ENCODE assay signal across 8 mouse cellular contexts in the genomic region with DNA sequence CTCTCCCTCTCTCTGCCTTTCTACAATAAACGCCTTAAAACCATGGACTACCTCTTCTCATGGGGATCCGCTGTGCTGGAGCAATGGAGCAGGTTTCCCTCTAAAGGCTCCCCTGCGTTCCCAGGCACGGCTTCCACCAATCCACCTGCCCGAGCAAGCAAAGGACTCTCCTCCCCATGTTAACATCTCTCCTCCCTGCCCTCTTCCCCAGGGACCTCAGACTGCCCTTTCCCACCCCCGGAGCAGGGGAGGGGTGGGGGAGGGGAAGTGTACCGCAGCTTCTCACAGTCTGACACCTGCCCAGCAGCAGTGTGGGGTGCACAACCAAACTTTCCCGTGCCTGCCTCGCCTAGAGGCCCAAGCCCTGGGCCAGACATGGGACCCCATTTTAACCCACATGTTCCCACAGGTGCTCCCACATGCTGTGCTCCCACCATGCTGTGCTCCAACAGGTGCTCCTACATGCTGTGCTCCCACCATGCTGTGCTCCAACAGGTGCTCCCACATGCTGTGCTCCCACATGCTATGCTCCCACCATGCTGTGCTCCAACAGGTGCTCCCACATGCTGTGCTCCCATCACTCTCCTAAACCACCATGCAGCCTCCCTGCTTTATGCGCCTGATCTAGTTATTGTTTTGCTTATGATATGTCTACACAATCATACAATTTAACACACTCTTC. TPM values are rescaled to one million over a fixed set of nuclear protein-coding genes. Genes with fewer than 3 reads are reported as not detected.
A peak's percentile ranks its signal among the peaks of the same experiment; 100 is the strongest.
DNase-seq lines count a peak whose midpoint lies in the region; ATAC-seq and TF ChIP-seq lines count a peak whose summit lies in the region.
"Had no signal": no experiment of that assay in that cellular context is flagged by ENCODE, and none has a peak within 500 bp of the region (broad histone marks: within the 10 kb centered on the region; RNA-seq: fewer than 3 reads in every experiment).

No protein-coding gene starts in this region.

- H3K9me3 ChIP-seq in embryonic facial prominence, embryonic 12.5 days, result no peaks in the 10 kb centered on the region
- H3K9me3 ChIP-seq in hindbrain, embryonic 10.5 days, result no peaks in the 10 kb centered on the region
- no peaks in the 10 kb centered on the region for H3K9me3 ChIP-seq in midbrain, embryonic 15.5 days
- H3K9me3 ChIP-seq in heart, embryonic 12.5 days (replicated peaks), result no peaks in the 10 kb centered on the region

- TF ChIP-seq CTCF in layer of hippocampus, adult 2 months (conservative IDR thresholded peaks at IDR 0.05), result no peak

- H3K9ac ChIP-seq in embryonic facial prominence, embryonic 12.5 days, result no peak overlapping the region
- H3K9ac ChIP-seq in midbrain, embryonic 15.5 days, result peak overlapping the region; percentile 5; the same call in 1 of the 2 replicates
- no peak overlapping the region for H3K9ac ChIP-seq in heart, embryonic 12.5 days

- peaks cover 27% of the 10 kb centered on the region for H3K4me1 ChIP-seq in embryonic facial prominence, embryonic 12.5 days
- peaks cover 42% of the 10 kb centered on the region for H3K4me1 ChIP-seq in hindbrain, embryonic 10.5 days (replicated peaks)
- peaks cover 36% of the 10 kb centered on the region for H3K4me1 ChIP-seq in midbrain, embryonic 15.5 days
- peaks cover 11% of the 10 kb centered on the region for H3K4me1 ChIP-seq in heart, embryonic 12.5 days (replicated peaks)

- DNase-seq in layer of hippocampus, adult 2 months (ENCODE audit: low spot score in 2 of 2), result no peak
- no peak for DNase-seq in layer of hippocampus, adult 9-10 months (ENCODE audit: low spot score)
- no peak for DNase-seq in hindbrain, embryonic 10.5 days (ENCODE audit: low spot score)
- no peak for DNase-seq in layer of hippocampus, adult 9-11 months
- DNase-seq: lung, postnatal 14 days had no signal

- WGBS in embryonic facial prominence, embryonic 12.5 days, result 23% methylated on average over 10 of the region's 10 CpGs
- WGBS in hindbrain, embryonic 10.5 days, result 25% methylated on average over 10 of the region's 10 CpGs
- 15% methylated on average over 10 of the region's 10 CpGs for WGBS in midbrain, embryonic 15.5 days
- WGBS in heart, embryonic 12.5 days, result 29% methylated on average over 10 of the region's 10 CpGs

- no peak overlapping the region for H3K4me3 ChIP-seq in layer of hippocampus, adult 2 months
- no peak overlapping the region for H3K4me3 ChIP-seq in embryonic facial prominence, embryonic 12.5 days
- H3K4me3 ChIP-seq in hindbrain, embryonic 10.5 days, result peak overlapping the region; percentile 39
- no peak overlapping the region for H3K4me3 ChIP-seq in midbrain, embryonic 15.5 days
- no peak overlapping the region for H3K4me3 ChIP-seq in heart, embryonic 12.5 days

- no peaks in the 10 kb centered on the region for H3K36me3 ChIP-seq in embryonic facial prominence, embryonic 12.5 days
- no peaks in the 10 kb centered on the region for H3K36me3 ChIP-seq in hindbrain, embryonic 10.5 days
- no peaks in the 10 kb centered on the region for H3K36me3 ChIP-seq in midbrain, embryonic 15.5 days (replicated peaks)
- no peaks in the 10 kb centered on the region for H3K36me3 ChIP-seq in heart, embryonic 12.5 days

- no peaks in the 10 kb centered on the region for H3K27me3 ChIP-seq in embryonic facial prominence, embryonic 12.5 days
- H3K27me3 ChIP-seq in hindbrain, embryonic 10.5 days (ENCODE audit: insufficient read depth, poor library complexity, severe bottlenecking), result no peaks in the 10 kb centered on the region
- H3K27me3 ChIP-seq in midbrain, embryonic 15.5 days (replicated peaks), result no peaks in the 10 kb centered on the region
- no peaks in the 10 kb centered on the region for H3K27me3 ChIP-seq in heart, embryonic 12.5 days (replicated peaks)

- 0 out of 2 replicates have a peak, but pooled peaks have one; percentile 16 for ATAC-seq in embryonic facial prominence, embryonic 12.5 days (ENCODE audit: insufficient number of reproducible peaks, insufficient read depth, low FRiP score, low TSS enrichment)
- ATAC-seq in midbrain, embryonic 15.5 days (replicated peaks), result peak; percentile 58
- no peak for ATAC-seq in heart, embryonic 12.5 days (ENCODE audit: insufficient number of reproducible peaks, low FRiP score)

- peak overlapping the region; percentile 59; the same call in 1 of the 2 replicates for H3K27ac ChIP-seq in layer of hippocampus, adult 2 months
- no peak overlapping the region for H3K27ac ChIP-seq in embryonic facial prominence, embryonic 12.5 days
- peak overlapping the region; percentile 87 for H3K27ac ChIP-seq in hindbrain, embryonic 10.5 days
- H3K27ac ChIP-seq in midbrain, embryonic 15.5 days, result peak overlapping the region; percentile 61
- no peak overlapping the region for H3K27ac ChIP-seq in heart, embryonic 12.5 days (ENCODE audit: poor library complexity, severe bottlenecking)

- H3K4me2 ChIP-seq in embryonic facial prominence, embryonic 12.5 days (replicated peaks), result peak overlapping the region; percentile 33
- peak overlapping the region; percentile 38 for H3K4me2 ChIP-seq in midbrain, embryonic 15.5 days
- no peak overlapping the region for H3K4me2 ChIP-seq in heart, embryonic 12.5 days

RNA-seq across cellular contexts. Expression of gene Dclk2, which starts 57.2 kb away (rescaled TPM):
- total RNA-seq in layer of hippocampus, adult 2 months (2021), result 100 to 1,000 TPM; 103 to 113 TPM
- 22.2 TPM in 2 replicates for polyA plus RNA-seq in embryonic facial prominence, embryonic 12.5 days (2016; fragmentation: Nextera tagmentation; extraction: Ambion mirVana)
- polyA plus RNA-seq in hindbrain, embryonic 10.5 days (2016; fragmentation: Nextera tagmentation; extraction: Ambion mirVana), result 20.4 and 38.9 TPM in 2 replicates
- polyA plus RNA-seq in midbrain, embryonic 15.5 days (2015; fragmentation: Nextera tagmentation; extraction: Ambion mirVana), result 95.5 and 98.0 TPM in 2 replicates
- 5.1 and 5.9 TPM in 2 replicates for polyA plus RNA-seq in heart, embryonic 12.5 days (2016; fragmentation: Nextera tagmentation; extraction: Ambion mirVana)

Comparison
In these comparisons a context has a peak if more than half of its experiments do, and no peak if none do; other contexts are left out.
1. H3K27ac ChIP-seq: peak in layer of hippocampus, adult 2 months (single experiment), hindbrain, embryonic 10.5 days (single experiment) and midbrain, embryonic 15.5 days (single experiment); none in embryonic facial prominence, embryonic 12.5 days (single experiment) and heart, embryonic 12.5 days (single experiment).